Mouse (Mus musculus): ENCODE results near the gene E330034G19Rik. TPM values are rescaled to one million over a fixed set of nuclear protein-coding genes. Genes with fewer than 3 reads are reported as not detected.
"Not testable (repeated sequence)": the region's sequence is repeated elsewhere in the genome, so short reads cannot be mapped to it uniquely, and the experiment has no call there.

The E330034G19Rik gene
- polyA plus RNA-seq, 1 experiment from 2014 or later: not detected

DNA sequence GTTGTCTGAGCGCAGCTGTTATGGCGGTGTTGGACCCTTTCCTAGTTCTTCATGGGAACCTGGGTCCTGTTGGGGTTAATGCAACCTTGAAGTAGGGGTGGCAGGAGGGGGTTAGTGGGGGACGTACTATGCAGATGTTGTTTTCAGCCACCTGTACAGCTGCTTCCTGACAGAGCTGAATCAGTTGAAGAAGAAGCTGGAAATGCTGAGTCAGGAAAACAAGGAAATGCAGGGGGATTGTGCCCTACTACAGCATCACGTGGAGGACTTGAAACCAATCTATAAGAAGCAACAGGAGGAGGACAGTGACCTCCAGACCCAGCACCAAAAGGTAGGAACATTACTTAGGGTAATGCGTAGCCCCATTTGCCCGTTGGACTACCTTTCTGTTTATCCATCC is 13.7 kb downstream of the E330034G19Rik start:
- H3K36me3 ChIP-seq (ENCODE audit: insufficient read depth, low read length): no peaks in the 10 kb centered on the region
- no peak overlapping the region for H3K4me3 ChIP-seq (ENCODE audit: low read depth, low read length)
- H3K4me1 ChIP-seq (ENCODE audit: insufficient read depth, low read depth, low read length): no peaks in the 10 kb centered on the region
- H3K27me3 ChIP-seq (replicated peaks; ENCODE audit: insufficient read depth, low read length): no peaks in the 10 kb centered on the region
- TF ChIP-seq EP300 (IDR thresholded peaks at IDR 0.05) (no peak), CTCF (IDR thresholded peaks at IDR 0.05) (no peak)
- no peak overlapping the region for H3K4me2 ChIP-seq (replicated peaks; ENCODE audit: low read depth, low read length)
- H3K27ac ChIP-seq (ENCODE audit: low read length): no peak overlapping the region
- no peaks in the 10 kb centered on the region for H3K9me3 ChIP-seq (ENCODE audit: low read length)
- 67% methylated on average over 6 of the region's 6 CpGs for WGBS
- H3K9ac ChIP-seq (replicated peaks; ENCODE audit: low read depth): no peak overlapping the region
- ATAC-seq (no peak), DNase-seq (ENCODE audit: low spot score) (no peak)

GRCm38 (mm10) chr14:24307146-24307545 is 14.1 kb downstream of the E330034G19Rik start:
- no peak overlapping the region for H3K9ac ChIP-seq (replicated peaks; ENCODE audit: low read depth)
- DNase-seq (ENCODE audit: low spot score): no peak
- H3K27me3 ChIP-seq (replicated peaks; ENCODE audit: insufficient read depth, low read length): no peaks in the 10 kb centered on the region
- no peaks in the 10 kb centered on the region for H3K4me1 ChIP-seq (ENCODE audit: insufficient read depth, low read depth, low read length)
- no peaks in the 10 kb centered on the region for H3K9me3 ChIP-seq (ENCODE audit: low read length)
- no peaks in the 10 kb centered on the region for H3K36me3 ChIP-seq (ENCODE audit: insufficient read depth, low read length)
- H3K27ac ChIP-seq (ENCODE audit: low read length): no peak overlapping the region
- H3K4me3 ChIP-seq (ENCODE audit: low read depth, low read length): no peak overlapping the region
- no peak for TF ChIP-seq CTCF (IDR thresholded peaks at IDR 0.05)
- TF ChIP-seq EP300 (IDR thresholded peaks at IDR 0.05): no peak
- H3K4me2 ChIP-seq (replicated peaks; ENCODE audit: low read depth, low read length): no peak overlapping the region
- no peak for ATAC-seq
- WGBS: 44% methylated on average over 1 of the region's 1 CpGs

- ATAC-seq: no peak
- no peaks in the 10 kb centered on the region for H3K9me3 ChIP-seq (ENCODE audit: low read length)
- H3K36me3 ChIP-seq (ENCODE audit: insufficient read depth, low read length): no peaks in the 10 kb centered on the region
- H3K9ac ChIP-seq (replicated peaks; ENCODE audit: low read depth): no peak overlapping the region
- TF ChIP-seq EP300 (IDR thresholded peaks at IDR 0.05) (no peak), CTCF (IDR thresholded peaks at IDR 0.05) (peak; percentile 87)
- H3K4me3 ChIP-seq (ENCODE audit: low read depth, low read length): no peak overlapping the region
- no peak overlapping the region for H3K27ac ChIP-seq (ENCODE audit: low read length)
- H3K4me2 ChIP-seq (replicated peaks; ENCODE audit: low read depth, low read length): no peak overlapping the region
- 34% methylated on average over 3 of the region's 3 CpGs for WGBS
- DNase-seq (ENCODE audit: low spot score): peak; percentile 73
- H3K27me3 ChIP-seq (replicated peaks; ENCODE audit: insufficient read depth, low read length): no peaks in the 10 kb centered on the region
- H3K4me1 ChIP-seq (ENCODE audit: insufficient read depth, low read depth, low read length): no peaks in the 10 kb centered on the region
Measured at GRCm38 (mm10) chr14:24311110-24311509, 18.1 kb downstream of the E330034G19Rik start.

DNA sequence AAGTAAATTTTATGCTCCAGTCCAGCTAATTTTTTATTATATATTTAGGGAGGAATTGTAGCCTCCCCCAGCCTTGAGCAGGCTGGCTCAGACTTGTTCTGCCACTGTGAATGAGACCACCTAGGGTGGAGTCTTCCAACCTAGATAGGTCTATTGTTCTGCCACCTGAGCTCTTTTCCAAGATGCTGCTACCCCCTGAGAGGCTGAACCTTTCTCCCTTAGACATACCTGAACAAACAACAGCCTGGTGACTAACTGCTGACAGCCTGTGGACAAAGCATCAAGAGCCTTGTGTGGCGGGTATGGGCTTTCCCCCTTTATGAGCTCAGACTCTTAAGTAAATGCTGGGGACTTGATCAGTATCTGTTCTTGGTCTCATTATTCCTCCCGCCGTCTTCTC is 54.0 kb downstream of the E330034G19Rik start:
- H3K4me3 ChIP-seq (ENCODE audit: low read depth, low read length); H3K4me2 ChIP-seq (replicated peaks; ENCODE audit: low read depth, low read length); H3K9ac ChIP-seq (replicated peaks; ENCODE audit: low read depth); H3K4me1 ChIP-seq (ENCODE audit: insufficient read depth, low read depth, low read length); H3K9me3 ChIP-seq (ENCODE audit: low read length); ATAC-seq; H3K27me3 ChIP-seq (replicated peaks; ENCODE audit: insufficient read depth, low read length); H3K27ac ChIP-seq (ENCODE audit: low read length); DNase-seq (ENCODE audit: low spot score); H3K36me3 ChIP-seq (ENCODE audit: insufficient read depth, low read length): not testable (repeated sequence)
- WGBS: 67% methylated on average over 3 of the region's 3 CpGs

GRCm38 (mm10) chr14:24358295-24358951 is 65.4 kb downstream of the E330034G19Rik start:
- H3K27me3 ChIP-seq (replicated peaks; ENCODE audit: insufficient read depth, low read length): no peaks in the 10 kb centered on the region
- H3K4me2 ChIP-seq (replicated peaks; ENCODE audit: low read depth, low read length): no peak overlapping the region
- H3K9me3 ChIP-seq (ENCODE audit: low read length): no peaks in the 10 kb centered on the region
- no peak overlapping the region for H3K27ac ChIP-seq (ENCODE audit: low read length)
- H3K4me3 ChIP-seq (ENCODE audit: low read depth, low read length): no peak overlapping the region
- H3K9ac ChIP-seq (replicated peaks; ENCODE audit: low read depth): no peak overlapping the region
- ATAC-seq: no peak
- H3K36me3 ChIP-seq (ENCODE audit: insufficient read depth, low read length): no peaks in the 10 kb centered on the region
- TF ChIP-seq CTCF (IDR thresholded peaks at IDR 0.05): peak; percentile 71
- no peak for TF ChIP-seq EP300 (IDR thresholded peaks at IDR 0.05)
- 60% methylated on average over 22 of the region's 22 CpGs for WGBS
- H3K4me1 ChIP-seq (ENCODE audit: insufficient read depth, low read depth, low read length): no peaks in the 10 kb centered on the region
- peak; percentile 52 for DNase-seq (ENCODE audit: low spot score)

Other genes starting within 250 kb of the E330034G19Rik start
- gene Dlg5, start 47.3 kb upstream of the E330034G19Rik start, polyA plus RNA-seq (2015; fragmentation: Nextera tagmentation; extraction: Ambion mirVana): 5.7 and 6.0 TPM in 2 replicates
- 8.4 and 10.1 TPM in 2 replicates for gene Polr3a, start 193.8 kb downstream of the E330034G19Rik start, polyA plus RNA-seq (2015; fragmentation: Nextera tagmentation; extraction: Ambion mirVana)
- 752 and 791 TPM in 2 replicates for gene Rps24, start 193.9 kb downstream of the E330034G19Rik start, polyA plus RNA-seq (2015; fragmentation: Nextera tagmentation; extraction: Ambion mirVana)